Mouse (Mus musculus): ENCODE measurements around the gene Olfr1143. TPM values are rescaled to one million over a fixed set of nuclear protein-coding genes. Genes with fewer than 3 reads are reported as not detected.

Olfr1143 gene
- not detected in 2 replicates for polyA plus RNA-seq (2015; fragmentation: Nextera tagmentation; extraction: Ambion mirVana)

GRCm38 (mm10) chr2:87800292-87800691 is at the start of gene Olfr1143:
Gene Olfr1143, plus strand, starts transcription at chr2:87800592.
- no peak within 1 kb of the TSS for H3K27ac ChIP-seq
- no peaks in the 10 kb centered on the region for H3K36me3 ChIP-seq
- no peaks in the 10 kb centered on the region for H3K27me3 ChIP-seq
- H3K9me3 ChIP-seq = no peaks in the 10 kb centered on the region
- H3K9ac ChIP-seq = no peak within 1 kb of the TSS
- no peak for ATAC-seq (ENCODE audit: insufficient number of reproducible peaks, low FRiP score, low TSS enrichment, low read depth)
- H3K4me3 ChIP-seq = no peak within 1 kb of the TSS
- H3K4me2 ChIP-seq = no peak within 1 kb of the TSS
- no peaks in the 10 kb centered on the region for H3K4me1 ChIP-seq

- WGBS = 81% methylated on average over 1 of the region's 1 CpGs
- H3K4me3 ChIP-seq = no peak within 1 kb of the TSS
- H3K36me3 ChIP-seq = no peaks in the 10 kb centered on the region
- no peaks in the 10 kb centered on the region; the same call in 1 of the 2 replicates for H3K9me3 ChIP-seq
- no peaks in the 10 kb centered on the region for H3K4me1 ChIP-seq
- no peaks in the 10 kb centered on the region for H3K27me3 ChIP-seq
- ATAC-seq (ENCODE audit: insufficient number of reproducible peaks, low FRiP score, low TSS enrichment, low read depth) = no peak
- no peak within 1 kb of the TSS for H3K4me2 ChIP-seq
- H3K9ac ChIP-seq = no peak within 1 kb of the TSS
- H3K27ac ChIP-seq = no peak within 1 kb of the TSS
Measured at GRCm38 (mm10) chr2:87753891-87754290, 46.5 kb upstream of the Olfr1143 start, which contains the start of gene Olfr1141. Gene Olfr1141, minus strand, starts transcription at chr2:87753991.

GRCm38 (mm10) chr2:87776143-87776542 is 24.2 kb upstream of the Olfr1143 start:
- Histone ChIP-seq H3K4me2 (no peak overlapping the region), H3K4me3 (no peak overlapping the region), H3K9me3 (no peaks in the 10 kb centered on the region), H3K4me1 (no peaks in the 10 kb centered on the region), H3K27ac (no peak overlapping the region), H3K9ac (no peak overlapping the region), H3K27me3 (no peaks in the 10 kb centered on the region), H3K36me3 (no peaks in the 10 kb centered on the region)
- 48% methylated on average over 1 of the region's 1 CpGs for WGBS
- no peak for ATAC-seq (ENCODE audit: insufficient number of reproducible peaks, low FRiP score, low TSS enrichment, low read depth)

- no peaks in the 10 kb centered on the region for H3K9me3 ChIP-seq
- H3K4me3 ChIP-seq = no peak within 1 kb of the TSS
- WGBS = 78% methylated on average over 4 of the region's 4 CpGs
- H3K27me3 ChIP-seq = no peaks in the 10 kb centered on the region
- H3K27ac ChIP-seq = no peak within 1 kb of the TSS
- no peak within 1 kb of the TSS for H3K4me2 ChIP-seq
- H3K4me1 ChIP-seq = no peaks in the 10 kb centered on the region
- H3K9ac ChIP-seq = no peak within 1 kb of the TSS
- H3K36me3 ChIP-seq = no peaks in the 10 kb centered on the region
- ATAC-seq (ENCODE audit: insufficient number of reproducible peaks, low FRiP score, low TSS enrichment, low read depth) = no peak
Measured at GRCm38 (mm10) chr2:87779183-87779582, 21.2 kb upstream of the Olfr1143 start, which contains the start of gene Olfr152. Gene Olfr152, plus strand, starts transcription at chr2:87779483.

GRCm38 (mm10) chr2:87809522-87809921 is 9.1 kb downstream of the Olfr1143 start, which contains the start of gene Olfr1145:
Gene Olfr1145, plus strand, starts transcription at chr2:87809822.
- Histone ChIP-seq H3K4me3 (no peak within 1 kb of the TSS), H3K27ac (no peak within 1 kb of the TSS), H3K36me3 (no peaks in the 10 kb centered on the region), H3K4me1 (no peaks in the 10 kb centered on the region), H3K9ac (no peak within 1 kb of the TSS), H3K27me3 (no peaks in the 10 kb centered on the region), H3K4me2 (no peak within 1 kb of the TSS), H3K9me3 (no peaks in the 10 kb centered on the region)
- 85% methylated on average over 1 of the region's 1 CpGs for WGBS
- ATAC-seq (ENCODE audit: insufficient number of reproducible peaks, low FRiP score, low TSS enrichment, low read depth) = no peak

GRCm38 (mm10) chr2:87830233-87830632 is 29.8 kb downstream of the Olfr1143 start, which contains the start of gene Olfr1148:
Gene Olfr1148, plus strand, starts transcription at chr2:87830533.
- no peak within 1 kb of the TSS for H3K9ac ChIP-seq
- ATAC-seq (ENCODE audit: insufficient number of reproducible peaks, low FRiP score, low TSS enrichment, low read depth) = no peak
- H3K4me1 ChIP-seq = no peaks in the 10 kb centered on the region
- H3K27me3 ChIP-seq = no peaks in the 10 kb centered on the region
- no peak within 1 kb of the TSS for H3K4me3 ChIP-seq
- no peaks in the 10 kb centered on the region for H3K9me3 ChIP-seq
- H3K27ac ChIP-seq = no peak within 1 kb of the TSS
- no peak within 1 kb of the TSS for H3K4me2 ChIP-seq
- no peaks in the 10 kb centered on the region for H3K36me3 ChIP-seq
- WGBS = 94% methylated on average over 1 of the region's 1 CpGs

- Histone ChIP-seq H3K36me3 (no peaks in the 10 kb centered on the region), H3K4me1 (no peaks in the 10 kb centered on the region), H3K9ac (no peak within 1 kb of the TSS), H3K27me3 (no peaks in the 10 kb centered on the region), H3K9me3 (no peaks in the 10 kb centered on the region), H3K4me3 (no peak within 1 kb of the TSS), H3K4me2 (no peak within 1 kb of the TSS), H3K27ac (no peak within 1 kb of the TSS)
- no peak for ATAC-seq (ENCODE audit: insufficient number of reproducible peaks, low FRiP score, low TSS enrichment, low read depth)
- WGBS = 87% methylated on average over 1 of the region's 1 CpGs
Measured at GRCm38 (mm10) chr2:87843693-87844092, 43.3 kb downstream of the Olfr1143 start, which contains the start of gene Olfr1150-ps1. Gene Olfr1150-ps1, plus strand, starts transcription at chr2:87843993.

Other genes starting within 250 kb of the Olfr1143 start
- not detected in 2 replicates for gene Olfr1129, start 226.7 kb upstream of the Olfr1143 start, polyA plus RNA-seq (2015; fragmentation: Nextera tagmentation; extraction: Ambion mirVana)
- gene Olfr1130, start 194.4 kb upstream of the Olfr1143 start, polyA plus RNA-seq (2015; fragmentation: Nextera tagmentation; extraction: Ambion mirVana) = not detected in 2 replicates
- gene Olfr1131, start 173.5 kb upstream of the Olfr1143 start, polyA plus RNA-seq (2015; fragmentation: Nextera tagmentation; extraction: Ambion mirVana) = not detected in 2 replicates
- gene Olfr1132, start 163.1 kb upstream of the Olfr1143 start, polyA plus RNA-seq (2015; fragmentation: Nextera tagmentation; extraction: Ambion mirVana) = not detected in 2 replicates
- gene Olfr1133, start 153.2 kb upstream of the Olfr1143 start, polyA plus RNA-seq (2015; fragmentation: Nextera tagmentation; extraction: Ambion mirVana) = not detected in 2 replicates
- gene Olfr1134, start 142.1 kb upstream of the Olfr1143 start, polyA plus RNA-seq (2015; fragmentation: Nextera tagmentation; extraction: Ambion mirVana) = not detected in 2 replicates
- gene Olfr1135, start 126.9 kb upstream of the Olfr1143 start, polyA plus RNA-seq (2015; fragmentation: Nextera tagmentation; extraction: Ambion mirVana) = not detected in 2 replicates
- not detected in 2 replicates for gene Olfr1136, start 106.6 kb upstream of the Olfr1143 start, polyA plus RNA-seq (2015; fragmentation: Nextera tagmentation; extraction: Ambion mirVana)
- gene Olfr1137, start 87.4 kb upstream of the Olfr1143 start, polyA plus RNA-seq (2015; fragmentation: Nextera tagmentation; extraction: Ambion mirVana) = not detected in 2 replicates
- gene Olfr1138, start 60.6 kb upstream of the Olfr1143 start, polyA plus RNA-seq (2015; fragmentation: Nextera tagmentation; extraction: Ambion mirVana) = not detected in 2 replicates
- gene Olfr1140, start 56.8 kb upstream of the Olfr1143 start, polyA plus RNA-seq (2015; fragmentation: Nextera tagmentation; extraction: Ambion mirVana) = not detected in 2 replicates
- gene Olfr1141, start 46.6 kb upstream of the Olfr1143 start, polyA plus RNA-seq (2015; fragmentation: Nextera tagmentation; extraction: Ambion mirVana) = not detected in 2 replicates
- not detected in 2 replicates for gene Olfr152, start 21.1 kb upstream of the Olfr1143 start, polyA plus RNA-seq (2015; fragmentation: Nextera tagmentation; extraction: Ambion mirVana)
- not detected in 2 replicates for gene Olfr1145, start 9.2 kb downstream of the Olfr1143 start, polyA plus RNA-seq (2015; fragmentation: Nextera tagmentation; extraction: Ambion mirVana)
- gene Olfr1148, start 29.9 kb downstream of the Olfr1143 start, polyA plus RNA-seq (2015; fragmentation: Nextera tagmentation; extraction: Ambion mirVana) = not detected in 2 replicates
- gene Olfr1150-ps1, start 43.4 kb downstream of the Olfr1143 start, polyA plus RNA-seq (2015; fragmentation: Nextera tagmentation; extraction: Ambion mirVana) = not detected in 2 replicates
- not detected in 2 replicates for gene Olfr1151, start 55.3 kb downstream of the Olfr1143 start, polyA plus RNA-seq (2015; fragmentation: Nextera tagmentation; extraction: Ambion mirVana)
- not detected in 2 replicates for gene Olfr1152, start 65.9 kb downstream of the Olfr1143 start, polyA plus RNA-seq (2015; fragmentation: Nextera tagmentation; extraction: Ambion mirVana)
- gene Olfr1153, start 94.4 kb downstream of the Olfr1143 start, polyA plus RNA-seq (2015; fragmentation: Nextera tagmentation; extraction: Ambion mirVana) = not detected in 2 replicates
- not detected in 2 replicates for gene Olfr1154, start 104.6 kb downstream of the Olfr1143 start, polyA plus RNA-seq (2015; fragmentation: Nextera tagmentation; extraction: Ambion mirVana)
- not detected in 2 replicates for gene Olfr1155, start 144.5 kb downstream of the Olfr1143 start, polyA plus RNA-seq (2015; fragmentation: Nextera tagmentation; extraction: Ambion mirVana)
- gene Olfr1156, start 152.5 kb downstream of the Olfr1143 start, polyA plus RNA-seq (2015; fragmentation: Nextera tagmentation; extraction: Ambion mirVana) = not detected in 2 replicates
- not detected in 2 replicates for gene Olfr1157, start 167.7 kb downstream of the Olfr1143 start, polyA plus RNA-seq (2015; fragmentation: Nextera tagmentation; extraction: Ambion mirVana)
- not detected in 2 replicates for gene Olfr74, start 174.1 kb downstream of the Olfr1143 start, polyA plus RNA-seq (2015; fragmentation: Nextera tagmentation; extraction: Ambion mirVana)
- not detected in 2 replicates for gene Olfr1158, start 189.5 kb downstream of the Olfr1143 start, polyA plus RNA-seq (2015; fragmentation: Nextera tagmentation; extraction: Ambion mirVana)
- gene Olfr1160, start 207.7 kb downstream of the Olfr1143 start, polyA plus RNA-seq (2015; fragmentation: Nextera tagmentation; extraction: Ambion mirVana) = not detected in 2 replicates
- gene Olfr1161, start 222.2 kb downstream of the Olfr1143 start, polyA plus RNA-seq (2015; fragmentation: Nextera tagmentation; extraction: Ambion mirVana) = not detected in 2 replicates
- gene Olfr73, start 237.1 kb downstream of the Olfr1143 start, polyA plus RNA-seq (2015; fragmentation: Nextera tagmentation; extraction: Ambion mirVana) = 0.05 TPM in 1 of 2 replicates, not detected in the other

All from limb, embryonic 15.5 days (tissue).